Mouse (Mus musculus): Measurements from ENCODE around the gene Tekt1.

GRCm38 (mm10) chr11:72354971-72355728 lies 7.1 kb downstream of the Tekt1 start:
- TF ChIP-seq GATA1 (IDR thresholded peaks at IDR 0.05; ENCODE audit: borderline replicate concordance, low read length) (no peak), CTCF (IDR thresholded peaks at IDR 0.05; ENCODE audit: low read depth, low read length) (peak; percentile 80), TAL1 (conservative IDR thresholded peaks at IDR 0.05; ENCODE audit: low read depth, low read length) (no peak), GATA2 (IDR thresholded peaks at IDR 0.05; ENCODE audit: borderline replicate concordance, low read depth, low read length) (no peak)

Measured in G1E (cell line).